Mouse (Mus musculus) embryonic fibroblast, embryonic 13.5 days (primary cell): Measurements from ENCODE around the gene Khdrbs1.

Experiments
- CTCF ChIP-seq: IDR thresholded peaks from 2 replicates; pipeline ENCODE4 v1.5.1; 2011; ENCODE audit warnings: mild to moderate bottlenecking, control low read depth, low read length, moderate library complexity, borderline replicate concordance; ENCODE audit not compliant: insufficient read depth
- POLR2A ChIP-seq: IDR thresholded peaks from 2 replicates; pipeline ENCODE4 v1.6.1; 2011; ENCODE audit warnings: low read depth, mild to moderate bottlenecking, control low read depth, low read length, moderate library complexity

- TF ChIP-seq POLR2A (no peak), CTCF (no peak)
Observed at GRCm38 (mm10) chr4:129731423-129731822, 10.7 kb downstream of the Khdrbs1 start.
